ENCODE assay signal across 7 mouse cellular contexts in the genomic region with DNA sequence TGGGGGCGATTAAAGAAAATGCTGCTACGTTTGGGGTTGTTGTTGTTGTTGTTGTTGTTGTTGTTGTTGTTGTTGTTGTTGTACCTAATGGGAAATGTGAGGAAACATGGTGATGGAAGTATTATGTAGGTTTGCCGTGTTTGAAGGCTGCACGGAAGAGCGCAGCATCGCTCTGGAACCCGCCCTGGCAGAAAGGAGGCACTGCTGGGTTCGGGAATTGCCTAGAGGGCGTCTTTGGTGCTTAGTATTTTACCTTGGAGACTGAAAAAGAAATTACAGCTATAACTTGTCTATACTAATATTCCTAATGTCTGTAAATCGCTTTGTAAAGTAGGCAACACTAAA. TPM values are rescaled to one million over a fixed set of nuclear protein-coding genes. Genes with fewer than 3 reads are reported as not detected.
DNase-seq lines count a peak whose midpoint lies in the region; ATAC-seq and TF ChIP-seq lines count a peak whose summit lies in the region.

No protein-coding gene starts in this region.

- 3% methylated on average over 10 of the region's 10 CpGs for WGBS in intestine, embryonic 15.5 days
- 3% methylated on average over 10 of the region's 10 CpGs for WGBS in lung, postnatal 0 days
- 4% methylated on average over 10 of the region's 10 CpGs for WGBS in stomach, embryonic 15.5 days

- H3K9me3 ChIP-seq in intestine, embryonic 15.5 days, result no peaks in the 10 kb centered on the region
- no peaks in the 10 kb centered on the region for H3K9me3 ChIP-seq in lung, postnatal 0 days (ENCODE audit: low read length)
- H3K9me3 ChIP-seq in stomach, embryonic 15.5 days, result no peaks in the 10 kb centered on the region

- H3K4me1 ChIP-seq in intestine, embryonic 15.5 days (replicated peaks), result no peaks in the 10 kb centered on the region; the same call in 1 of the 2 replicates
- no peaks in the 10 kb centered on the region for H3K4me1 ChIP-seq in lung, postnatal 0 days (ENCODE audit: insufficient read depth, low read depth, low read length)
- H3K4me1 ChIP-seq in stomach, embryonic 15.5 days, result no peaks in the 10 kb centered on the region

- H3K27me3 ChIP-seq in intestine, embryonic 15.5 days (replicated peaks), result peaks cover 10% of the 10 kb centered on the region
- peaks cover 4% of the 10 kb centered on the region; the same call in 1 of the 2 replicates for H3K27me3 ChIP-seq in lung, postnatal 0 days (replicated peaks; ENCODE audit: insufficient read depth, low read length)
- H3K27me3 ChIP-seq in stomach, embryonic 15.5 days (replicated peaks), result 0 out of 2 replicates have a peak, but pooled peaks cover 10% of the 10 kb centered on the region

- H3K27ac ChIP-seq in intestine, embryonic 15.5 days, result no peak overlapping the region
- H3K27ac ChIP-seq in lung, postnatal 0 days (ENCODE audit: low read length), result no peak overlapping the region
- H3K27ac ChIP-seq in stomach, embryonic 15.5 days, result no peak overlapping the region

- no peak for TF ChIP-seq EP300 in lung, postnatal 0 days (IDR thresholded peaks at IDR 0.05)

- peak overlapping the region; percentile 64 for H3K4me3 ChIP-seq in intestine, embryonic 15.5 days (replicated peaks)
- H3K4me3 ChIP-seq in lung, postnatal 0 days (ENCODE audit: low read depth, low read length), result peak overlapping the region; percentile 59
- H3K4me3 ChIP-seq in stomach, embryonic 15.5 days (replicated peaks), result peak overlapping the region; percentile 68

- peak; percentile 8 for DNase-seq in thymus, postnatal 4 days
- DNase-seq in thymus, postnatal 25 days, result no peak
- peak; percentile 17 for DNase-seq in embryo, embryonic 9.5 days (ENCODE audit: extremely low spot score)
- DNase-seq in lung, postnatal 0 days (ENCODE audit: low spot score), result no peak
- DNase-seq in spleen, postnatal 10 days (ENCODE audit: low spot score in 2 of 2), result no peak

- peak overlapping the region; percentile 95 for H3K4me2 ChIP-seq in intestine, embryonic 15.5 days (replicated peaks)
- peak overlapping the region; percentile 88 for H3K4me2 ChIP-seq in lung, postnatal 0 days (replicated peaks; ENCODE audit: low read depth, low read length)
- H3K4me2 ChIP-seq in stomach, embryonic 15.5 days, result peak overlapping the region; percentile 95

- H3K36me3 ChIP-seq in intestine, embryonic 15.5 days, result no peaks in the 10 kb centered on the region
- no peaks in the 10 kb centered on the region for H3K36me3 ChIP-seq in lung, postnatal 0 days (ENCODE audit: insufficient read depth, low read length)
- no peaks in the 10 kb centered on the region for H3K36me3 ChIP-seq in stomach, embryonic 15.5 days

- peak; percentile 70 for ATAC-seq in intestine, embryonic 15.5 days
- peak; percentile 51 for ATAC-seq in lung, postnatal 0 days
- no peak for ATAC-seq in stomach, embryonic 15.5 days (ENCODE audit: insufficient read depth, low FRiP score, low read depth)

- TF ChIP-seq CTCF in lung, postnatal 0 days (IDR thresholded peaks at IDR 0.05), result peak; percentile 48

- no peak overlapping the region for H3K9ac ChIP-seq in intestine, embryonic 15.5 days
- no peak overlapping the region for H3K9ac ChIP-seq in lung, postnatal 0 days (replicated peaks; ENCODE audit: low read depth)
- no peak overlapping the region for H3K9ac ChIP-seq in stomach, embryonic 15.5 days

RNA-seq across cellular contexts. Expression of gene Hdac9, which starts 9.4 kb away (rescaled TPM):
- 3.2 and 4.2 TPM in 2 replicates for polyA plus RNA-seq in intestine, embryonic 15.5 days (2015; fragmentation: Nextera tagmentation; extraction: Ambion mirVana)
- 5.1 and 6.0 TPM in 2 replicates for polyA plus RNA-seq in lung, postnatal 0 days (2015; fragmentation: Nextera tagmentation; extraction: Ambion mirVana)
- polyA plus RNA-seq in stomach, embryonic 15.5 days (2015; fragmentation: Nextera tagmentation; extraction: Ambion mirVana), result 4.7 and 4.9 TPM in 2 replicates

Comparison
In these comparisons a context has a peak if more than half of its experiments do, and no peak if none do; other contexts are left out.
1. DNase-seq: peak in thymus, postnatal 4 days (single experiment) and embryo, embryonic 9.5 days (single experiment); none in thymus, postnatal 25 days (single experiment), lung, postnatal 0 days (single experiment) and spleen, postnatal 10 days (0 of 2).
2. Peak in every context shown above with its lines, with median percentiles within 50 percentile points of each other: H3K4me2 ChIP-seq and H3K4me3 ChIP-seq.